Mouse (Mus musculus) cerebellum, adult 2 months (tissue): ENCODE data around the gene Fzd4. TPM values are rescaled to one million over a fixed set of nuclear protein-coding genes. Genes with fewer than 3 reads are reported as not detected.

Source experiments
- DNase-seq, 2 experiments: peaks; one replicate each; pipeline ENCODE4 v3.0.0; 2021
- H3K27ac ChIP-seq: fragments of 200-500 bp; 2 replicates; pipeline ENCODE4 v1.5.1; 2012; ENCODE audit warnings: low read length, control low read depth, inconsistent platforms; ENCODE audit not compliant: insufficient read depth
- H3K27me3 ChIP-seq: fragments of 200-500 bp; 2 replicates; pipeline ENCODE4 v1.6.1; 2012; ENCODE audit warnings: inconsistent platforms, mild to moderate bottlenecking, low read length, moderate library complexity; ENCODE audit not compliant: control insufficient read depth, insufficient read depth
- H3K4me1 ChIP-seq: fragments of 200-500 bp; 2 replicates; pipeline ENCODE4 v1.6.1; 2011; ENCODE audit warnings: low read length; ENCODE audit not compliant: control insufficient read depth, insufficient read depth
- H3K4me3 ChIP-seq: fragments of 200-500 bp; replicated peaks from 2 replicates; pipeline ENCODE3; 2011; ENCODE audit warnings: mild to moderate bottlenecking, low read depth, low read length, control low read depth; ENCODE audit not compliant: insufficient read depth
- CTCF ChIP-seq: fragments of 200-500 bp; IDR thresholded peaks from 2 replicates; pipeline ENCODE4 v1.5.1; 2011; ENCODE audit warnings: low read depth, mild to moderate bottlenecking, control low read depth, low read length, moderate library complexity, borderline replicate concordance; ENCODE audit not compliant: insufficient read depth
- POLR2A ChIP-seq: fragments of 200-500 bp; IDR thresholded peaks from 2 replicates; pipeline ENCODE4 v1.6.1; 2011; ENCODE audit warnings: low read length, control low read depth, borderline replicate concordance; ENCODE audit not compliant: insufficient read depth
- WGBS: fragments of 180-500 bp; shearing (Covaris S2); methylation state at CpG from one replicate; pipeline ENCODE4 v1.1.7; 2018; 5-methylcytosine and 5-hydroxymethylcytosine counted together
- polyA plus RNA-seq: library from polyadenylated mRNA; depleted of rRNA; stranded (reverse); fragments of >200 nt; gene quantifications from 2 replicates; pipeline ENCODE4 v1.2.3, GENCODE M21; 2012; rRNA removed

Fzd4 gene
- polyA plus RNA-seq, 1 experiment, result 5.6 TPM

- no peak overlapping the region for H3K27ac ChIP-seq
- H3K4me3 ChIP-seq, result no peak overlapping the region
- H3K4me1 ChIP-seq, result no peaks in the 10 kb centered on the region
- H3K27me3 ChIP-seq, result no peaks in the 10 kb centered on the region
- TF ChIP-seq CTCF, result no peak
- TF ChIP-seq POLR2A, result no peak
- DNase-seq, result no peak
Observed at GRCm38 (mm10) chr7:89460911-89461310, 56.8 kb downstream of the Fzd4 start.

- Histone ChIP-seq H3K4me3 (no peak overlapping the region), H3K27me3 (no peaks in the 10 kb centered on the region), H3K27ac (no peak overlapping the region), H3K4me1 (no peaks in the 10 kb centered on the region)
- 67% methylated on average over 3 of the region's 3 CpGs for WGBS
- no peak for TF ChIP-seq POLR2A
- TF ChIP-seq CTCF, result no peak
- DNase-seq, result no peak
Observed at GRCm38 (mm10) chr7:89461351-89461750, 57.2 kb downstream of the Fzd4 start.

Other genes with a start within 250 kb of the Fzd4 start
- 41.2 and 42.7 TPM in 2 replicates for gene Tmem135, start 133 bp upstream of the Fzd4 start, polyA plus RNA-seq
- gene Prss23, start 122.8 kb downstream of the Fzd4 start, polyA plus RNA-seq, result 10.9 and 13.6 TPM in 2 replicates
- gene Me3, start 228.0 kb downstream of the Fzd4 start, polyA plus RNA-seq, result 57.9 and 58.3 TPM in 2 replicates